Mouse (Mus musculus) megakaryocyte, embryonic 14.5 days (primary cell): Measurements from ENCODE around the gene Rps11. TPM values are rescaled to one million over a fixed set of nuclear protein-coding genes. Genes with fewer than 3 reads are reported as not detected.

Experiments used
- H3K27me3 ChIP-seq: replicated peaks from 2 replicates; pipeline ENCODE3; 2012; ENCODE audit warnings: inconsistent platforms
- H3K36me3 ChIP-seq: replicated peaks from 2 replicates; pipeline ENCODE3; 2012; ENCODE audit warnings: low read length, inconsistent platforms, mixed read lengths
- H3K4me1 ChIP-seq: 2 replicates; pipeline ENCODE4 v1.6.1; 2012; ENCODE audit warnings: inconsistent platforms
- H3K4me3 ChIP-seq: replicated peaks from 2 replicates; pipeline ENCODE3; 2012; ENCODE audit warnings: moderate library complexity, mild to moderate bottlenecking, inconsistent platforms
- H3K9me3 ChIP-seq: 2 replicates; pipeline ENCODE4 v1.6.1; 2012; ENCODE audit warnings: inconsistent platforms
- FLI1 ChIP-seq: IDR thresholded peaks from 2 replicates; pipeline ENCODE4 v1.6.1; 2012; ENCODE audit warnings: low read length, inconsistent platforms, mixed read lengths
- GATA1 ChIP-seq: IDR thresholded peaks from 3 replicates; pipeline ENCODE4 v1.6.1; 2012; ENCODE audit warnings: mixed read lengths, low read length, inconsistent platforms, borderline replicate concordance
- polyA plus RNA-seq: library from polyadenylated mRNA; stranded (reverse); fragments of >175 nt; gene quantifications from 2 replicates; pipeline ENCODE4 v1.2.3, GENCODE M21; 2012; ENCODE audit warnings: low replicate concordance; ENCODE audit not compliant: insufficient read depth

Gene Rps11
- polyA plus RNA-seq, 1 experiment: 217 TPM

DNA sequence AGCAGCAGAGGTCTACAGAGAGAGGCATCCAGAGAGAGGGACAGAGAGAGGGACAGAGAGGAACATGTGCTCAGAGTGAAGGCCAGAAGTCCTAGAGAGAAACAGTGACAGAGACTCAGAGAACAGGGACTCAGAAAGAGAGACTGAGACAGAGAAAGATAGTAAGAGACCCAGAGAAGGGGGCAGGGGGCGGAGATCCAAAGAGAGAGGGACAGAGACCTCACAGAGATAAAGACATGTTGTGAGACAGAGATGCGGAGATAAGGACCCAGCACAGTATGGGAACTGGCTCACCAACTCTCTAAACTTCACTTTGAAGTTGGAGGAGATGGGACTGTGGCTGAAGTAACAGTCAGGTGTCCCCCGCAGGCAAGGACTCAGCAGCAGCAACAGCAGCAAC is 11.1 kb upstream of the Rps11 start:
- Histone ChIP-seq H3K4me3 (peak overlapping the region; percentile 92), H3K4me1 (peaks cover 87% of the 10 kb centered on the region), H3K36me3 (peaks cover 45% of the 10 kb centered on the region), H3K27me3 (peaks cover 12% of the 10 kb centered on the region), H3K9me3 (peaks cover 8% of the 10 kb centered on the region)
- no peak for TF ChIP-seq GATA1
- TF ChIP-seq FLI1: no peak

DNA sequence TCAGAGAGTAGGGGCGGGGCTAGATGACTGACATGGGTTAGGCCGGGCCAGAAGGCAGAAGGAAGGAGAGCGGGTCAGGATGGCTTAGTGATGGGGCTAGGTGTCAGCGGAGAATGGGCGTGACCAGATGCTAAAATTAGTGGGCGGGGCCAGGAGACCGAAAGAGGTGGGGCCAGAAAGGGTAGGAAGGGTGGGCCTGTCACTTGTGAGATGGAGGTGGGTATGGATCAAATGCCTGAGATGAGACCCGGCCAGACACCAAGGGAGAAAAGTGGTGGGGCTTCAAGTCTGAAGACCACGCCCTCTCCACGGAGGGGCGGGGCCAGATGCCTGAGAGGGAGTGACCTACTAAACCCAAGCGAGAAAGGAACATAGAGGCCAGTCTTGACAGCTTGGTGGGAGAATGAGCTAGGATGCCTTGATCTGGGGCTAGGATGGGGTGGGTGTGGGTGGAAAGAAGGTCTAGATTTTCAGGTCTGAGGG is 10.3 kb upstream of the Rps11 start:
- peak overlapping the region; percentile 92 for H3K4me3 ChIP-seq
- TF ChIP-seq FLI1 (no peak), GATA1 (no peak)
- H3K36me3 ChIP-seq: peaks cover 42% of the 10 kb centered on the region
- H3K9me3 ChIP-seq: peaks cover 4% of the 10 kb centered on the region
- H3K27me3 ChIP-seq: peaks cover 8% of the 10 kb centered on the region
- H3K4me1 ChIP-seq: peaks cover 87% of the 10 kb centered on the region

DNA sequence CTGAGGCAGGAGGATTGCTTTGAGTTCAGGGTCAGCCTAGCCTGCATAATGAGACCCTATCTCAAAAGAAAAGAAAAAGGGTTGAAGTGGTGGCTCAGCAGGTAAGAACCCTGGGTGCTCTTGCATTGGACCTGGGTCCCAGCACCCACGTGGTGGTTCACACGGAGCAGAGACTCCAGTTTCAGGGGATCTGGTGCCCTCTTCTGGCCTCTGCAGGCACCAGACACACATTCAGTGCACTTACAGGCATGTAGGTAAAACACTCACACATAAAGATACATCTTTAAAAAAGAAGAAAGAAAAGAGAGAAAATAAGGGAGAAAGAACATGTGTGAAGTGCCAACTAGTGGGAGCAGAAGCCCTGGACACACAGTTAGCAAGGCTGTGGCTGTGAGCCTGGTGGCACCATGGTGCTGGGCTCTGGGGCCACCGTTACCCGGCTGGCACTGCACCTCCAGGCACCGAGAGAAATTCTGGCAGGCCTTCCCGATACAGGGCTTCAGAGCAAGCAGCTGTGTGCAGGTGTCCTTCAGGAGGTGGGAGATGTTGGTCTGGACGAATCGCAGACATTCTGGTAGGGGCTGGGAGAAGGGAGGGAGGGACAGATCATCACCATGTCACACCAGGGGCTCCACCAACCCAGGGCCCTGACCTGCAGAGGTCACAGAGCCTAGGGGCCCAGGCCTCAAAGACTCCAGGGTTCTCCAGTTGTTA is 9.4 kb upstream of the Rps11 start:
- TF ChIP-seq GATA1 (no peak), FLI1 (no peak)
- H3K4me1 ChIP-seq: peaks cover 83% of the 10 kb centered on the region
- peaks cover 42% of the 10 kb centered on the region for H3K36me3 ChIP-seq
- H3K4me3 ChIP-seq: peak overlapping the region; percentile 38
- H3K27me3 ChIP-seq: peaks cover 2% of the 10 kb centered on the region
- peaks cover 3% of the 10 kb centered on the region; the same call in 1 of the 2 replicates for H3K9me3 ChIP-seq

GRCm38 (mm10) chr7:45131850-45132249 is 7.6 kb upstream of the Rps11 start:
- Histone ChIP-seq H3K9me3 (peaks cover 3% of the 10 kb centered on the region; the same call in 1 of the 2 replicates), H3K36me3 (peaks cover 50% of the 10 kb centered on the region), H3K27me3 (no peaks in the 10 kb centered on the region), H3K4me3 (no peak overlapping the region), H3K4me1 (peaks cover 76% of the 10 kb centered on the region)
- no peak for TF ChIP-seq FLI1
- no peak for TF ChIP-seq GATA1

GRCm38 (mm10) chr7:45129776-45130512 is 5.7 kb upstream of the Rps11 start:
- Histone ChIP-seq H3K27me3 (no peaks in the 10 kb centered on the region), H3K9me3 (peaks cover 3% of the 10 kb centered on the region; the same call in 1 of the 2 replicates), H3K4me3 (peak overlapping the region; percentile 98), H3K36me3 (peaks cover 69% of the 10 kb centered on the region), H3K4me1 (peaks cover 79% of the 10 kb centered on the region)
- TF ChIP-seq GATA1: no peak

- peak overlapping the region; percentile 98 for H3K4me3 ChIP-seq
- H3K9me3 ChIP-seq: peaks cover 3% of the 10 kb centered on the region; the same call in 1 of the 2 replicates
- TF ChIP-seq GATA1: no peak
- TF ChIP-seq FLI1: no peak
- peaks cover 79% of the 10 kb centered on the region for H3K4me1 ChIP-seq
- no peaks in the 10 kb centered on the region for H3K27me3 ChIP-seq
- peaks cover 71% of the 10 kb centered on the region for H3K36me3 ChIP-seq
These were observed 5.1 kb upstream of the Rps11 start for GRCm38 (mm10) chr7:45129318-45129717.

DNA sequence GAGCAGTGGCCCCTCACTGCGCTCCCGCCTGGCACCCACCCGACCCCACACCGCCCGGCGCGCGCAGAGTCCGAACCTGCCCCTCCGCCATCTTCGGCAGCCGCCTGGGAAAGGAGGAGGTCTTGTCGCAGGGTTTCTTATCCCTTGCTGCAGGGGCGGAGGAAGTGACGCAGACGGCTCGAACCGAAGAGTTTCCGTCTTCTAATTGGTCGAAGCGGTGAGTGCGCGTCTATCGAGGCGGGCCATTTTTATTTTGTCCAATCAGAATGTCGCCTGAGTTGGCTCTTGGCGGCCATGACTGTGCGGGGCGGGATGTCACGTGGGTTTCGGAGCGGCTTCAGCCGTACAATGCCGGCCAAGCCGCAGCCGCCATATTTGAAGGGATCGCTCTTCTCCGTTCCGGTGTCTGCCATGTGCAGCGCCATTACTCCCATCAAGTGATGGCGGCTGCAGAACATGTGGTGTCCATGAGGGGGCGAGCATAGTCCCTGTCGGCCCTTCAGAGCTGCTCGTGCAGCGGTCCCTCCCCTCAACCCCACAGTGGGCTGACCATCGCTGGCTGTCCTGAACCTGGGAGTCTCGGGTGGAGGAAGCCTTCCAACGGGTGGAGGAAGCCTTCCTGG is 4.5 kb upstream of the Rps11 start, which contains the start of gene Rpl13a:
TSS of gene Rpl13a (minus strand) at position 138 of the 623 bp plus-strand sequence.
- peaks cover 3% of the 10 kb centered on the region; the same call in 1 of the 2 replicates for H3K9me3 ChIP-seq
- TF ChIP-seq GATA1 (no peak), FLI1 (no peak)
- H3K4me1 ChIP-seq: peaks cover 73% of the 10 kb centered on the region
- H3K4me3 ChIP-seq: peak within 1 kb of the TSS; percentile 98
- H3K36me3 ChIP-seq: peaks cover 65% of the 10 kb centered on the region
- H3K27me3 ChIP-seq: no peaks in the 10 kb centered on the region

DNA sequence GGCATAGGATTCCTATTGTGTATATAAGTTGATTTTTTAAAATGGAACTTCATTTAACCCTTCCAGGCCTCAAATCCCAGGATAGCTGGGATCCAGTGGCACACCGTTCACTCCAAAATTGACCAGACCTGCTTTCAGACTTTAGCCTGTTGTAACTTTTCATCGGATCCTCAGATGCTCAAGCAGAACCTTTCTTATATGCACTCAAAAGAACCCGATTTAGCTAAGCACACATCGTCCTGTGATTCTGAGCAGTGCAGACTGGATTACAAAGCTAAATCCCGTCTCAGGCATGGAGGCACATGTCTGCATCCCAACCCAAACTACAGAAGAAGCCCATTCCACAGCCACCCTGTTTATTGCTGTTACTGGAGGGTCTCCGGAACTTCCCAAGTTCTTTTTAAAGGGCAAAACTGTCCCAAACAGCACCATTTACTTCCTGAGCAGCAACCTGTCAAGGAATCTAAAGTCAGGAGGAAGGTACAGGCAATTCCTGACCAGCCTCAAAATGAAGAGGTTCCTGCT is 3.5 kb upstream of the Rps11 start:
- Histone ChIP-seq H3K9me3 (no peaks in the 10 kb centered on the region), H3K4me3 (peak overlapping the region; percentile 98), H3K36me3 (peaks cover 61% of the 10 kb centered on the region), H3K27me3 (no peaks in the 10 kb centered on the region), H3K4me1 (peaks cover 75% of the 10 kb centered on the region)
- no peak for TF ChIP-seq FLI1
- no peak for TF ChIP-seq GATA1

DNA sequence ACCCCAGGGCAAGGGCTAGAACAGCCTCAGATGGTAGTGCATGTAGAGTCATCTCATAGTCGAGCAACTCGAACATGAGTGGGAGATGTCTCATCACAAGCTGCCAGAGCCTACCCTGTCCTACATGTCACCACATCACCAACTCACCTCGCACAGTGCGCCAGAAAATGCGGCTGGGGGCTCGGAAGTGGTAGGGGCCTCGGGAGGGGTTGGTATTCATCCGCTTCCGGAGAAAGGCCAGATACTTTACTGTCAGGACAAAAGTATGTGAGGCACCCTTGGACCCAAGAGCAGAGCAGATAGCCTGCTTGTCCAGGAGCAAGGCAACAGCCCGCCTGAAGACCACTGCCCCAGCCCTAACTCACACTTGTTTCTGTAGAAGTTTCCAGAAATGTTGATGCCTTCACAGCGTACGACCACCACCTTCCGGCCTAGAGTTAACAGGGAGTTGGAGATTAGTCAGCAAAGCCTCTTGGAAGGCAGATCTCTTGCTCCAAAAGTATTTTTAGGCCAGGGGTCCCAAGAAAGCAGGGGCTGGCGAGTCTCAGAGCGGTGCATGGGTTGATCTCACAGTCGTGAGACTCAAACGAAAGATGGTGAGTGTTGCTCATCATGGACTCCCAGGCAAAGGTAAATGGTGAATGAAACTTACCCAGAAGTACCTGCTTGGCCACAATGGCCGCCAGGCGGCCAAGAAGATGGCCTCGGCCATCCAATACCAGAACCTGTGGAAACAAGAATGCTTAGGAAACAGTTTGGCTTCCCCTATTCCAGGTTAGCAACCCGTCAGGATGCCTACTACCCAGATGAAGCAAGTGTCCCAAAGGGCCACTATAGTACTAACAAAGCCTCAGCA is 2.8 kb upstream of the Rps11 start:
- peak overlapping the region; percentile 98 for H3K4me3 ChIP-seq
- no peak for TF ChIP-seq GATA1
- H3K4me1 ChIP-seq: peaks cover 75% of the 10 kb centered on the region
- H3K27me3 ChIP-seq: no peaks in the 10 kb centered on the region
- no peaks in the 10 kb centered on the region for H3K9me3 ChIP-seq
- H3K36me3 ChIP-seq: peaks cover 61% of the 10 kb centered on the region
